Mouse (Mus musculus) stomach, embryonic 16.5 days (tissue): ENCODE measurements at regions not wholly inside any gene's neighbourhood (a gene's known extent, or its start where the extent isn't known, plus 50 kb on each side); places are given as distances from the start of the nearest gene placed in this dataset.

ENCODE experiments used
- ATAC-seq: fragments of 200-750 bp; cut with Nextera tagmentation; 2 replicates; pipeline ENCODE4 v1.8.0; 2017; ENCODE audit warnings: moderate number of reproducible peaks, moderate TSS enrichment; ENCODE audit not compliant: insufficient read depth, low FRiP score
- H3K27ac ChIP-seq: fragments of 300-500 bp; sonication (generic); 2 replicates; pipeline ENCODE4 v1.5.1; 2014; ENCODE audit warnings: low read length
- H3K27me3 ChIP-seq: fragments of 300-500 bp; sonication (generic); 2 replicates; pipeline ENCODE4 v1.6.1; 2014; ENCODE audit warnings: low read length, control low read depth, mixed read lengths; ENCODE audit not compliant: control insufficient read depth, insufficient read depth
- H3K36me3 ChIP-seq: fragments of 300-500 bp; sonication (generic); 2 replicates; pipeline ENCODE4 v1.6.1; 2014; ENCODE audit warnings: low read length; ENCODE audit not compliant: control insufficient read depth, insufficient read depth
- H3K4me1 ChIP-seq: fragments of 300-500 bp; sonication (generic); 2 replicates; pipeline ENCODE4 v1.6.1; 2014; ENCODE audit warnings: low read length, control low read depth, mixed read lengths; ENCODE audit not compliant: control insufficient read depth, insufficient read depth
- H3K4me2 ChIP-seq: fragments of 300-500 bp; sonication (generic); 2 replicates; pipeline ENCODE4 v1.6.1; 2014; ENCODE audit warnings: low read depth, low read length, mixed read lengths
- H3K4me3 ChIP-seq: fragments of 300-500 bp; sonication (generic); replicated peaks from 2 replicates; pipeline ENCODE4 v1.5.1; 2014; ENCODE audit warnings: mild to moderate bottlenecking, low read length
- H3K9ac ChIP-seq: fragments of 300-500 bp; sonication (generic); 2 replicates; pipeline ENCODE4 v1.6.1; 2014; ENCODE audit warnings: low read length
- H3K9me3 ChIP-seq: fragments of 300-500 bp; sonication (generic); replicated peaks from 2 replicates; pipeline ENCODE4 v1.6.1; 2016; ENCODE audit warnings: low read length, control low read depth; ENCODE audit not compliant: control insufficient read depth
- WGBS: fragments of 180-500 bp; shearing (Covaris S2); extraction: QIAGEN DNeasy Blood & Tissue Kit; methylation state at CpG from one replicate; pipeline ENCODE4 v1.1.7; 2014; 5-methylcytosine and 5-hydroxymethylcytosine counted together

DNA sequence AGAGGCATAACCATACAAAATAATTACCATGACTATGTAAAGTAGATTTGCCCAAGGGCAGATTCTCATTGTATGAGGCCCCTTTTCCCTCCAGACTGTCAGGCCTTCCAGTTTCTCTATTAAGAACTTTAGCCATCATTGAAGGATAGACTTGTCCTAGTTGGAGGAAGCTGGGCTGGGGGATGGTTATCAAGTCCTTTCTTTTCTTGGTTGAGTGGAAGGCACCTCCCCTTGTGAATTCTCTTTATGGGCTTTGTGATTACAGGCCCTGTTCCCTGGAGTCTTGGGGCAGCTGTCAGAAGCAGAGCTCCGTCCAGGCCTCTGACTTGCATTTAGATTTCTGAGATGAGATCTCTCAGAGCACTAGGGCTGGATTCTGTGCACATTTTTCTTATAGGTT, 198.3 kb upstream of the Defb41 start:
- Histone ChIP-seq H3K27me3 (no peaks in the 10 kb centered on the region), H3K9ac (no peak overlapping the region), H3K9me3 (no peaks in the 10 kb centered on the region), H3K36me3 (no peaks in the 10 kb centered on the region), H3K27ac (no peak overlapping the region), H3K4me1 (no peaks in the 10 kb centered on the region), H3K4me3 (no peak overlapping the region), H3K4me2 (no peak overlapping the region)
- ATAC-seq: no peak
- 51% methylated on average over 1 of the region's 1 CpGs for WGBS

DNA sequence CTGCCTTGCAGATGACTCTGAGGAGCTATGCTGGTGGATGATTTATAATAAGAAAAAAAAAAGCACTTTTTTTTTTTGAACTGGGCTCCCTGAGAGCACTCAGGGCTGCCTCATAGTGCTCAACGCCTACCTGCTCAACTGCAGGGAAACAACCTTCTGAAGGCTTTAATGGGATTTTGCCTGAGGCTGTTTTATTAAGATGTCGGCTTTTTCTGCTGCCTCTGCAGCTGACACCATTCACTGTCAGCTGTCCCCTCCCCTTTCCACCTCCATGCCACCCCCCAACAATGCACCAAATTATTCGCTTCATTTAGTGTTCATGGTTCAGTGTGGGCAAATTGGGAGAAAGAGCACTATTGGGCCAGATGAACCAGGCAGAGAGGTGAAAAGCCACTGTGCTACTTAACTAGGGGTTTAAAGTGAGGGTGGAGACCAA, 151.4 kb upstream of the Defb41 start:
- Histone ChIP-seq H3K4me3 (no peak overlapping the region), H3K9ac (no peak overlapping the region), H3K27me3 (no peaks in the 10 kb centered on the region), H3K9me3 (no peaks in the 10 kb centered on the region), H3K4me1 (no peaks in the 10 kb centered on the region), H3K27ac (no peak overlapping the region), H3K36me3 (no peaks in the 10 kb centered on the region), H3K4me2 (no peak overlapping the region)
- WGBS: 59% methylated on average over 3 of the region's 3 CpGs
- no peak for ATAC-seq

DNA sequence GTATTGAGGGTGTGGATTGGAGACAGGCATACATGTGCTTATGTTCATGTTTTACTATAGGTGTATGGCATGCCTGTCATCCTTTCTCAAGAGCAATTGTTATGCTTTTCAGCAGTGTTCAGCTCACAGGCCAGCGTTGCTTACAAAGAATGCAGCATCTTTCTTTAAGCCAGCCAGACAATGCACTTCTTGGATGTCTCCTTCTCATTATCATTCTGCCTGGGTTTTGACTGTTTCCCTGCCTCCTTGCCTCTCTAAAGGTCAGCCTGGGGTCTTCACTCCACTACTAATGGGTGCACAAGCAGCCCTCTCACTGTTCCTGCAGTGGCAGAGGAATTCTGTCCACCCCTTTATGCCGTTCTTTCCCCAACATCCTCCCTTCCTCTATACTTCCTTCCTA, 150.9 kb upstream of the Defb41 start:
- 56% methylated on average over 2 of the region's 2 CpGs for WGBS
- Histone ChIP-seq H3K27me3 (no peaks in the 10 kb centered on the region), H3K36me3 (no peaks in the 10 kb centered on the region), H3K4me1 (no peaks in the 10 kb centered on the region), H3K9me3 (no peaks in the 10 kb centered on the region), H3K4me2 (no peak overlapping the region), H3K4me3 (no peak overlapping the region), H3K9ac (no peak overlapping the region), H3K27ac (no peak overlapping the region)
- ATAC-seq: no peak

DNA sequence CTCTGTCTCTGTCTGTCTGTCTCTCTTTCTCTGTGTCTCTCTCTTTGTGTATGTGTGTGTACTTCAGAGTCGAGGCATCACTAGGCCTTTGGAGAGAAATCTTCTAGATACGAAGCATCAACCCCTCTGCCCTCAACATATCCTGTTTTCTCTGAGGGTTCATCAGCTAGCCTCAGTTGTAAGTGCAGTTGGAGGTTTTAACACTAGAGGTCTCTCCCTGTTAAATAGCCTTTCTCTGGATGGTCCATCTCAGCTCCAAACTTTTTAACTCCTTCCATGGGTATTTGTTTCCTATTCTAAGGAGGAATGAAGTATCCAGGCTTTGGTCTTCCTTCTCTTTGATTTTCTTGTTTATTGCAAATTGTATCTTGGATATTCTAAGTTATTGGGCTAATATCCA, 147.8 kb upstream of the Defb41 start:
- no peak overlapping the region for H3K4me2 ChIP-seq
- H3K9me3 ChIP-seq: no peaks in the 10 kb centered on the region
- no peak overlapping the region for H3K27ac ChIP-seq
- H3K4me3 ChIP-seq: no peak overlapping the region
- no peak overlapping the region for H3K9ac ChIP-seq
- 62% methylated on average over 2 of the region's 2 CpGs for WGBS
- H3K4me1 ChIP-seq: no peaks in the 10 kb centered on the region
- no peak for ATAC-seq
- no peaks in the 10 kb centered on the region for H3K36me3 ChIP-seq
- H3K27me3 ChIP-seq: no peaks in the 10 kb centered on the region

DNA sequence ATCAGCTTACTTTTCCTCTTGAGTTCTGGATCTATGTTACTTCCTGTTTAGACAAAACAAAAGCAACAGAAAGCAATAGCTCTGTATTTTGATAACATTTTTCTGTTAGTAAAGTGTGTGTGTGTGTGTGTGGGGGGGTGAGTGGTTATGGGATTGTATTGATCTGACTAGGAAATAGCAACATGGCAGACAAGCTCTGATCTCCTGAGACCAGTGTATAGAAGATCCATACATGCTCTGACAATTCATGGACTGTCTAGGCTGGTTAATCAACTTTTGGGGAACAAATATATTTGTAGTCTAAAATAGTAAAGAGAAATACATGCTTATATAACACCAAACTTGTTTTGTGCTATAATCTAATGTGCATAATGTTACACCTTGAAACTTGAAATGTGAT, 124.7 kb upstream of the Defb41 start:
- no peak for ATAC-seq
- Histone ChIP-seq H3K36me3 (no peaks in the 10 kb centered on the region), H3K27me3 (no peaks in the 10 kb centered on the region), H3K9ac (no peak overlapping the region), H3K4me1 (no peaks in the 10 kb centered on the region), H3K9me3 (no peaks in the 10 kb centered on the region), H3K4me3 (no peak overlapping the region), H3K4me2 (no peak overlapping the region), H3K27ac (no peak overlapping the region)

DNA sequence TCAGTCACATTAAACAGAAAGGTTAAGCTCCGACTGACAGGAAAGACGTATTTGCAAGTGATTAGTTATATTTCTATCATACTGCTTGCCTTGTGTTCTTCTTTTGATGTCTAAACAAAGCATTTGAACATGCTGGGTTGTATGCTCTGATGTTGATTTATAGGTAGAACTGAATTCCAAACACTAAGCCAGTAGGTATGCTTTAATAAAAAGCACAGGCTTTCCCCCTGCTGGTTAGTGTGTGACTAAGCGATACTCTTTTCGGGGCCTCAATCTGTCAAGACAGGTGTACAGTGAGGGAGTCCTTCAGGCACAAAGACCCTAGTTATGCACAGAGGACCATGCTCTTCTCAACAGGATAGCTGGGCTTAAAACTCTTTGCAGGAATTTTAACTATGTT, 119.1 kb upstream of the Defb41 start:
- no peaks in the 10 kb centered on the region for H3K27me3 ChIP-seq
- no peak overlapping the region for H3K27ac ChIP-seq
- no peaks in the 10 kb centered on the region for H3K36me3 ChIP-seq
- no peak for ATAC-seq
- no peak overlapping the region for H3K4me2 ChIP-seq
- H3K9ac ChIP-seq: no peak overlapping the region
- no peaks in the 10 kb centered on the region for H3K4me1 ChIP-seq
- no peaks in the 10 kb centered on the region for H3K9me3 ChIP-seq
- H3K4me3 ChIP-seq: no peak overlapping the region
- 41% methylated on average over 4 of the region's 4 CpGs for WGBS

DNA sequence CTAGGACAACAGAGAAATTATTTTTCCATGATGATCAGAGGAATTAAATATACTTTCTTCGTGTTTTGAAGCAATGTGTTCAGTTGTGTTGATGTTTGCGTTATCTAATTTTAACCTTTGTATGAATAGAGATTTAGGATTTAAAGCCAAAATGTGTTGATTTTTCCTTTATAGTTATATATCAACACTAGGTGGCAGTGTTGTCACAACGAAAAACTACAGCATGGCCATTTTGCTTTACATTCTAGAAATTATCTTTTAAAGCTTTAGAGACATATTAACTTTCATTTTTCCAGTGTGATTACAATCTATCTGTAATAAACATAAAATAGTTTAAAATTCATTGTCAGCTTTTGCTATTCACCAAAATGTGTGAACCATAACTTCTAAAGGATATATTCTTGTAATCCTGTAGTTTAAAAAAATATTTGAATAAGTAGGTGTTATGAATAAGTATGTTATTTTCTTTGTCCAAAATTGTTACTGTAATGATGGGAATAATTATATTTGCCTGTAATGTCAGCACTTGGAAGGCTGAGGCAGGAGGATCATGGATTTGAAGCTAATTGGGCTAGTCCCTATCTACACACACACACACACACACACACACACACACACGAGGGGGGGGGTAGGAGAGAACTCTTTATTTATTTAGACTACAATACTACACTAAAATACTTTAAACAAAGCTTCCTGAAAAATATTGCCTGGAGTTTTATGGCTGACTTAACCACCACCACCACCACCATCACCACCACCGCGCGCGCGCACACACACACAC, 95.2 kb upstream of the Defb41 start:
- H3K36me3 ChIP-seq: no peaks in the 10 kb centered on the region
- no peaks in the 10 kb centered on the region for H3K9me3 ChIP-seq
- no peak overlapping the region for H3K9ac ChIP-seq
- no peaks in the 10 kb centered on the region for H3K27me3 ChIP-seq
- WGBS: 63% methylated on average over 9 of the region's 9 CpGs
- no peak overlapping the region for H3K27ac ChIP-seq
- H3K4me3 ChIP-seq: no peak overlapping the region
- no peaks in the 10 kb centered on the region for H3K4me1 ChIP-seq
- ATAC-seq: no peak
- no peak overlapping the region for H3K4me2 ChIP-seq

DNA sequence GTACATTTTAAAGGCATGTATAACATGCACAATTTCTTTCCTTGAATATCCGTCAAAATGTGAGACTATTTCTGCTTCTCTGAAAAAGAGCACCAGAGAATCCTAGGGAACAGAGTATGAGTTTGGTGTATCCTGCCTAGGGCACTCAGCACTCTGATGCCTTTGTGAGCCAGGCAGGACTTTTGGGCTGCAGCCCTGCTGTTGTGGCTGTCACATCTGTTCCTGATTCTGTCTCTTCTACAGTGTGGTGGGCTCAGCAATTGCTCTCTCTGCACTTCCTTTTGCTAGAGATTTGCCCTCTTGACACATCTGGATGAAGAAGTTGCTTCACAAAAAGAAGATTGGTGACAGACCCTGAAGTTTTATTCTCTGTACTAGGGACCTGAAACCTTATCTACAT, 73.9 kb upstream of the Defb41 start:
- H3K9ac ChIP-seq: no peak overlapping the region
- ATAC-seq: no peak
- H3K4me3 ChIP-seq: no peak overlapping the region
- no peaks in the 10 kb centered on the region for H3K36me3 ChIP-seq
- H3K27me3 ChIP-seq: no peaks in the 10 kb centered on the region
- H3K27ac ChIP-seq: no peak overlapping the region
- no peak overlapping the region for H3K4me2 ChIP-seq
- no peaks in the 10 kb centered on the region for H3K4me1 ChIP-seq
- no peaks in the 10 kb centered on the region for H3K9me3 ChIP-seq
- 74% methylated on average over 1 of the region's 1 CpGs for WGBS
